ENCODE assay signal across 20 mouse cellular contexts in genomic region chr7:110143863-110144262, GRCm38 (mm10). TPM values are rescaled to one million over a fixed set of nuclear protein-coding genes. Genes with fewer than 3 reads are reported as not detected.
DNase-seq lines count a peak whose midpoint lies in the region; TF ChIP-seq lines count a peak whose summit lies in the region.
"Had no signal": no experiment of that assay in that cellular context is flagged by ENCODE, and none has a peak within 500 bp of the region (broad histone marks: within the 10 kb centered on the region; RNA-seq: fewer than 3 reads in every experiment).

No protein-coding gene starts in this region.

- in situ Hi-C loops in CH12.LX (cut with MboI; ENCODE audit: low pct_ligation_motif_present, low pct_unique_long_range_greater_than_20kb, low sequenced_read_pairs) = no loop called here

- TF ChIP-seq RAD21 in CH12.LX (IDR thresholded peaks at IDR 0.05; ENCODE audit: low read depth, low read length) (no peak), MEL (IDR thresholded peaks at IDR 0.05; ENCODE audit: low read depth, low read length) (no peak)

- no peak for TF ChIP-seq EP300 in CH12.LX (IDR thresholded peaks at IDR 0.05; ENCODE audit: low read length)
- TF ChIP-seq EP300 in MEL (IDR thresholded peaks at IDR 0.05; ENCODE audit: low read depth in 1 of 2, low read length in 2 of 2) = no peak

- H3K79me2 ChIP-seq in CH12.LX (replicated peaks; ENCODE audit: control insufficient read depth, extremely low read depth, insufficient read depth, poor library complexity, severe bottlenecking) (no peaks in the 10 kb centered on the region), MEL (ENCODE audit: control insufficient read depth, insufficient read depth, low read length, poor library complexity) (no peaks in the 10 kb centered on the region)

- H3K4me3 ChIP-seq in CH12.LX (replicated peaks in 1 of 3; ENCODE audit: low read depth in 2 of 3, low read length in 2 of 3, poor library complexity in 1 of 3) (no peak overlapping the region), MEL (ENCODE audit: control insufficient read depth in 1 of 2, insufficient read depth in 1 of 2, low read depth in 2 of 2, low read length in 2 of 2) (no peak overlapping the region)
- H3K4me3 ChIP-seq: embryonic facial prominence, embryonic 10.5 days; embryonic facial prominence, embryonic 12.5 days; forebrain, embryonic 13.5 days; forebrain, embryonic 15.5 days had no signal

- intact Hi-C loops in heart, postnatal 14 days (cut with DNase I) = no loop called here

- dilution Hi-C loops in CH12.LX (cut with MboI; ENCODE audit: extremely low pct_ligation_motif_present, extremely low pct_unique_long_range_greater_than_20kb, low sequenced_read_pairs) = no loop called here

- H3K36me3 ChIP-seq in CH12.LX (replicated peaks in 1 of 2; ENCODE audit: control insufficient read depth in 1 of 2, insufficient read depth in 1 of 2, low read length in 1 of 2) (peaks cover 41 to 87% of the 10 kb centered on the region in 2 experiments), MEL (ENCODE audit: control insufficient read depth in 1 of 2, insufficient read depth in 2 of 2, low read length in 2 of 2) (peaks cover 11 to 30% of the 10 kb centered on the region in 2 experiments)

- TF ChIP-seq CTCF in CH12.LX (conservative IDR thresholded peaks at IDR 0.05 in 1 of 2, IDR thresholded peaks at IDR 0.05 in 1 of 2; ENCODE audit: low read depth in 2 of 2, low read length in 2 of 2) = no peak
- TF ChIP-seq CTCF in MEL (IDR thresholded peaks at IDR 0.05 in 2 of 3, conservative IDR thresholded peaks at IDR 0.05 in 1 of 3; ENCODE audit: control insufficient read depth in 1 of 3, insufficient read depth in 1 of 3, low read depth in 2 of 3, low read length in 3 of 3, poor library complexity in 1 of 3, severe bottlenecking in 1 of 3) = no peak

- DNase-seq in heart, adult 11 months = peak; percentile 13
- no peak for DNase-seq in heart, postnatal 14 days
- no peak for DNase-seq in CH12.LX (ENCODE audit: extremely low read depth)
- DNase-seq in MEL (ENCODE audit: low read depth, low spot score) = no peak
- no peak for DNase-seq in natural killer cell, adult 2 months (ENCODE audit: low spot score in 2 of 2)
- DNase-seq: adrenal gland, adult 2 months; adrenal gland, postnatal 10 days; adrenal gland, postnatal 25 days; B cell, adult 2 months; cerebellum, adult 11 months; cerebellum, adult 18-20 months; cerebellum, adult 8-10 months; cerebellum, postnatal 10 days; cerebellum, postnatal 25 days; forebrain, postnatal 0 days had no signal

- H3K9ac ChIP-seq in CH12.LX (ENCODE audit: insufficient read depth, low read depth) = no peak overlapping the region
- H3K9ac ChIP-seq in MEL (ENCODE audit: control insufficient read depth, low read depth, low read length, poor library complexity, severe bottlenecking) = no peak overlapping the region
- H3K9ac ChIP-seq: embryonic facial prominence, embryonic 12.5 days; forebrain, embryonic 13.5 days; forebrain, embryonic 15.5 days; forebrain, postnatal 0 days had no signal

- H3K4me2 ChIP-seq in CH12.LX (ENCODE audit: insufficient read depth, low read depth, poor library complexity, severe bottlenecking) = no peak overlapping the region
- H3K4me2 ChIP-seq: embryonic facial prominence, embryonic 12.5 days; forebrain, embryonic 13.5 days; forebrain, embryonic 15.5 days had no signal

- H3K27me3 ChIP-seq in CH12.LX (replicated peaks) = no peaks in the 10 kb centered on the region
- H3K27me3 ChIP-seq in MEL (ENCODE audit: control insufficient read depth in 1 of 2, insufficient read depth in 2 of 2, low read length in 2 of 2) = no peaks in the 10 kb centered on the region
- H3K27me3 ChIP-seq: embryonic facial prominence, embryonic 12.5 days; forebrain, embryonic 13.5 days; forebrain, embryonic 15.5 days had no signal

- H3K27ac ChIP-seq in CH12.LX (ENCODE audit: insufficient read depth, low read depth) = no peak overlapping the region
- H3K27ac ChIP-seq in MEL (ENCODE audit: control insufficient read depth, low read depth, low read length) = no peak overlapping the region
- H3K27ac ChIP-seq: embryonic facial prominence, embryonic 10.5 days; embryonic facial prominence, embryonic 12.5 days; forebrain, embryonic 13.5 days; forebrain, embryonic 15.5 days had no signal

- TF ChIP-seq POLR2A in CH12.LX (IDR thresholded peaks at IDR 0.05; ENCODE audit: low read depth, low read length) (no peak), MEL (IDR thresholded peaks at IDR 0.05; ENCODE audit: control insufficient read depth in 1 of 2, insufficient read depth in 1 of 2, low read depth in 1 of 2, low read length in 2 of 2, poor library complexity in 1 of 2) (no peak)

- H3K4me1 ChIP-seq in CH12.LX (ENCODE audit: control insufficient read depth in 1 of 2, insufficient read depth in 2 of 2) = no peaks in the 10 kb centered on the region
- peaks cover 0 to 5% of the 10 kb centered on the region in 2 experiments; a peak in 2 of 4 replicates for H3K4me1 ChIP-seq in MEL (ENCODE audit: control insufficient read depth in 1 of 2, insufficient read depth in 2 of 2, low read length in 2 of 2)
- H3K4me1 ChIP-seq: embryonic facial prominence, embryonic 10.5 days; embryonic facial prominence, embryonic 12.5 days; forebrain, embryonic 13.5 days; forebrain, embryonic 15.5 days had no signal

- H3K9me3 ChIP-seq in CH12.LX (replicated peaks; ENCODE audit: low read length) (no peaks in the 10 kb centered on the region), MEL (replicated peaks; ENCODE audit: insufficient read depth, low read length) (no peaks in the 10 kb centered on the region)
- H3K9me3 ChIP-seq: embryonic facial prominence, embryonic 10.5 days; embryonic facial prominence, embryonic 12.5 days; forebrain, embryonic 13.5 days; forebrain, embryonic 15.5 days; G1E had no signal

TF ChIP-seq in CH12.LX, 34 proteins besides CTCF, POLR2A, EP300 and RAD21:
- TF ChIP-seq E2F4 (IDR thresholded peaks at IDR 0.05; ENCODE audit: insufficient replicate concordance, low read depth, low read length) (no peak), MAFK (IDR thresholded peaks at IDR 0.05; ENCODE audit: insufficient replicate concordance, low read length) (0 out of 2 replicates have a peak, but pooled peaks have one; percentile 15)

TF ChIP-seq in MEL, 35 proteins besides CTCF, POLR2A, EP300 and RAD21:
- no peak for TF ChIP-seq SIN3A (IDR thresholded peaks at IDR 0.05; ENCODE audit: low read length)
- no peak for TF ChIP-seq KAT2A (conservative IDR thresholded peaks at IDR 0.05; ENCODE audit: low read depth, low read length)
- no peak for TF ChIP-seq NRF1 (IDR thresholded peaks at IDR 0.05; ENCODE audit: insufficient read depth, low read depth, low read length, poor library complexity, severe bottlenecking)
- no peak for TF ChIP-seq TAL1 (IDR thresholded peaks at IDR 0.05; ENCODE audit: low read length)
- 0 out of 2 replicates have a peak, but pooled peaks have one; percentile 21 for TF ChIP-seq MYC (IDR thresholded peaks at IDR 0.05; ENCODE audit: low read depth, low read length)

RNA-seq across cellular contexts. Expression of gene Wee1, which starts 22.0 kb away (rescaled TPM):
- 10 to 100 TPM; 15.5 to 17.9 TPM for total RNA-seq in heart, postnatal 14 days (2021)
- total RNA-seq in CH12.LX (2012; rRNA removed) (10.1 and 12.3 TPM in 2 replicates), CH12.LX (2014; rRNA removed) (12.2 and 14.2 TPM in 2 replicates), MEL (2012; rRNA removed) (9.3 and 10.8 TPM in 2 replicates)
- polyA plus RNA-seq in CH12.LX (2012; ENCODE audit: insufficient read length, low read depth) (26.9 and 30.3 TPM in 2 replicates), MEL (2012; ENCODE audit: insufficient read depth in 1 of 2, insufficient read length in 2 of 2, low read depth in 1 of 2, low replicate concordance in 2 of 2, missing spikeins in 1 of 2) (10 to 100 TPM in 1 of 2 experiments, not detected in 1; 23.0 TPM)
